Mouse (Mus musculus) adipocyte (in vitro differentiated cells): ENCODE measurements at regions not wholly inside any gene's neighbourhood (a gene's known extent, or its start where the extent isn't known, plus 50 kb on each side); places are given as distances from the start of the nearest gene placed in this dataset.

Experiments
- DNase-seq: peaks from one replicate; pipeline ENCODE4 v3.0.0-alpha.2; 2016; ENCODE audit warnings: low spot score

DNA sequence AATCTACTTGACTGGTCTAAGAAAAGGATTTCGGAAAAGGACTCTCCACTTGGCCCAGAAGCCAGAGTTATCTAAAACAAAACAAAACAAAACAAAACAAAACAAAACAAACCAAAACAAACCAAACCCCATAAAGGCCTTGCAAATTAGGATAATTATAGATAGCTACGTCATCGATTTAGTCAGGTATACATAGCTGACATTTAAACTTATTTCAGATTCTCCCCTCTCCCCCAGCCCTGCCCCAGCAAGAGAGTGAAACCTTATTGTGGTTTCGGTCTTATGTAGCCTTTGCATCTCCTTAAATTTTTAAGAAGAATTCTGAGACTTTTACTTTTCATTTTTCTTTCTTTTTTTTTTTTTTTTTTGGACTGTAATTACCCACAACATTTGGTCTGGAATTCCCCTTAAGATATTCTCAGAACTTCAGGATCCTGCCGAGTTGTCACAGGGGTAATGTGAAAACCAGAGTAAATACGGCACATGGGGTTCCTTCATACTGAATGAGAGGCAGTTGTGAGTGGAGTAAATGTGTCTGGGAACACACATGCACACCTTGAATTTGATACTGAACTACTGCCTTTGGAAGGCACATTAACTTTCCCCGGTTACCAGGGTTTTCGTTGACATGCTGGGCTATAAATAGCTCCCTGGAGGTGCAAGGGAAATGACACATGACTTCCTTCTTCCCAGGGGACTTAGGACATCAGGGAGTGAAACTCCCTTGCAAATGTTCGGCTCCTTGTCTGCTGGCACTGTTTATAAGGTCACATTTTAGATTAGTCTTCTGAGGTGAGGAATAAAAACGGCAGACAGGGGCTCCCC is 94.8 kb upstream of the Rap1b start:
- DNase-seq: peak; percentile 54

DNA sequence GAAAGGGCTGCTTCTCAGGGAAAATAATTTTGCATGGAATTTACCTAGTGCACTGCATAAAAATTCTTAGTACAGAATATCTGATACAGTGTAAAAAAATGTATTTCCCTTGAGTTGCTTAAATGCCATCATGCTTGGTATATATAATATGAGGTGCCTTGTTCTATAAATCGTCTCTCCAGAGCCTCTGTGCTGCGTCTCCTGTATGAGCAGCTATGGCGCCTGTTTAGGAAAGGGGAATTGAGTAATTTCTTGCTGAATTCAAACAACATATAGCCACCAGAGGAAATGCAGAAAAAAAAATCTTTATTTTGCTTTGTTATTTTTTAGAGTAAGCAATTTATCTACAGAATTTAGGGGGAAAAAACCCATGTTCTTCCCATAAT is 95.4 kb upstream of the Rap1b start:
- no peak for DNase-seq

DNA sequence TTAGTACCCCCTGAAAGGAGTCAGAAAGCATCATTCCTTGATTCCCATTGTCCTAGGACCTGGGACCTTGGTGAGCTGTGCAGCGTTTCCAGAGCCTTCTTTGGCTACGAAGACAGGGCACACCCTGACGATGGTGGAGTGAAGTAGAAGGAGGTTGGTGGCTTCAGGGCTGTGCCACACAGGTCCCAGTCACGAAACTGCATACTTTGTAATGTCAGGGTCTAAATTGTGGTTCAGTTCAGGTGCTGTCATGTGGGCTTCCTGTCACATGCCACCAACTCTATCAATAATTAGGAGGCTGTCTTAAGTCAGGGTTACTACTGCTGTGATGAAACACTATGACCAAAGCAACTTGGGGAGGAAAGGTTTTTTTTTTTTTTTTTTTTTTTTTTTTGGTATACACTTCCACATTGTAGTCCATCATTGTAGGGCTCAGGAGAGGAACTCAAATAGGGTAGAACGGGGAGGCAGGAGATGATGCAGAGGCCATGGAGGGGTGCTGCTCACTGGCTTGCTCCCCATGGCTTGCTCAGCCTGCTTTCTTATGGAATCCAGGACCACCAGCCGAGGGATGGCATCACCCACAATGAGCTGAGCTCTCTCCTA is 98.0 kb upstream of the Rap1b start:
- DNase-seq: no peak

DNA sequence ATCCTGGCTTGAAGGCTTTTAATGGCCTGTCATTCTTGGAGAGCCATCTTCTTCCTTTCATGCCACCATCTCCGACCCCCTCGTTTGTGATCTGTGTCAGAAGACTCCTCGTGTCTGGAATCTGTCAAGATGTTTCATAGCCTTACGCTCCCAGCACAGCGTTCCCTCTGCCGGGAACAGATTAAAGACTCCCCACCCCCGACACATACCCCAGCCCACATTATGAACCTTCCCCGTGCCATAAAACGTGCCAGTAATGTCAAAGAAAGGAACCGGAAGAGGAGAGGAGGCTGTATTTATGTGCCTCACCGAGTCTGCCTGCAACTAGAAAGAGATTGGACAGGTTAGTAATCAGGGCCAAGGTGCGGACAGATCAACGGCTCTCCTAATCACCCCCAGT is 101.4 kb upstream of the Rap1b start:
- no peak for DNase-seq

DNA sequence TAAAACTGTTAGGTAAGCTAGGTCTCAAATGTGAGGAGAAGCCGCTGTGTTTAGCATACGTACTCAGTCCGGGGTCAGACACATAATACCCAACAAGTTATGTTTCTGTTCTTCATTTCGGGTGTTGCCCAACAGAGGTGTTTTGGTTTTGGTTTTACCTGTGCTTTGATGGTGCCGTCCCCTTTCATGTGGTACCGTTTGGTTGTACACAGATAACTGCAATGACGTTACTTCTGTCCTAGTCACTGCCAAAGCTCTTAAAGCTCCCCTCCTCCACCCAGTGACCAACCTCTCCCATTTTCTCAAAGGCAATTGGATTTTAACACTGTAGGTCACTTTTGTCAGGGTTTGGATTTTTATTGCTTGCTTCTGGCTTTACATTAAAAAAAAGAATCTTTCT is 102.1 kb upstream of the Rap1b start:
- DNase-seq: no peak

DNA sequence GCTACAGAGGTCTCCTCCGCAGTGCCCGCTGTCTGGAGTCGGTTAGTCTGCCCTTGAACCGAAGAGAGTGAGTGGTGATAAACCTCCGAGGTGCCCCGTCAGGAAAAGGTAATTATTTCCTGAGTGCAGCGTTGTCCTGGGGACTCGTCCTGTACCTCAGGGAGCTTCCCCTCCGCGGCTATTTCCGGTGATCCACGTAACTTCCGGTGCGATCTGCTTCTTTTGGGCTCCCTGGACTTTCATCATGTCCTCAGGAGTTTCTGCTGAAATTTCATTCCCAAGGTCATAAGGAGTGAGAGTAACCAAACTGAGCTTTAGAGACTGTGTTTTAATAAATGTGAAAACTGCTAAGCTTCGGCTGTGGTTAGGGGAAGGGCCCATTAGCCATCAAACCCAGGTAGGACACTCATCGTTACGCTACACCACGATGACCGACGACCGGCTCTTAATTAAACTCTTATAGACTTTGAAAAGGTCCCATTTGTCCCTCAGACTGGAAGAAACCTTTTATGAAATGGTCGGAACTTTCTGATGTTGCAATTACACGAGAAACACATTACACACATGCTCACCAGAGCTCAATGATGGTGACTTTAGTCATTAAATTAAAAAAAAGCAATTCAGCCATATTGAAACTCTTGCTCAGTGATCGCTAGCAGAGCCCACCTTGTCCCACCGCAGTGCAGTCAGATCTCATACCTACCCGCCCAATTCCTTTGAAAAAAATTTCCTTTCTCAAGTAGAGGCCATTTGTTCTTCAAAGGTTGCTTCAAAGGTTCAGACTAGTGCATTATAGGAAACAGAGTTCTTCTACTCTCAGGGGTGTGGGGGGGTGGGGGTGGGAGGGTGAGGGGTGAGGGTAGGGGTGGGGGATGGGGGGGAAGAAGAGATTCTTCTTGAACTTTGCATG is 106.5 kb upstream of the Rap1b start:
- DNase-seq: no peak

DNA sequence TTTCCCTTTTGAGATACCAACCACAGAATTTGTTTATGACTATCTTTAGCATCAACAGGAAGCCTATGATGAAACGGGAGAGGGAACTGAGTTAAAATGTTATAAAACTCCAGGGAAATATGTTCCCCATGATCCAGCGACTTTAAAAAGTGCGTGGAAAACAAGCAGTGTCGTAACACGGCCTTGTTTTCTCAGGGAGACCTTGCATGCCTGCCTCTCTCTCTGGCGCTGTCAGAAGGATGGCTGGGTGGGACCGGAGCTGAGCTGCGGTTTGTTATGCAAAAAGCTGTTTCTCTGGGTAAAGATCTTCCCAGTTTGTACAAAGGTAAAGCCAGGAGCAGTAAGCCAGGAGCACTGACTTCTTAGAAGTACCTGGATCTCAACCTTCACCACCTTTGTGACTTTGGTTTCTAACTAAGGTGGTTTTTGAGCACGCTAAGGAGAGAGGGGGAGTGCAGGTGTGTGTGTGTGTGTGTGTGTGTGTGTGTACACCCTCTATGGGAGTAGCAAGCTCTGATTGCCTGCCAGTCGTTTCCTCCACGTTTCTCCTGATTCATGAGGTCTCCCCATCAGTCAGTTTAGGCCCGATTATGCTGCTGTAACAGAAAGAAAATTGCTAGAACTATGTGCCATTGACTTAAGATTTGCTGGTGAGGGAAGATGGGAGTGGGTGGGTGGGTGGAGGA is 107.3 kb upstream of the Rap1b start:
- DNase-seq: peak; percentile 6

DNA sequence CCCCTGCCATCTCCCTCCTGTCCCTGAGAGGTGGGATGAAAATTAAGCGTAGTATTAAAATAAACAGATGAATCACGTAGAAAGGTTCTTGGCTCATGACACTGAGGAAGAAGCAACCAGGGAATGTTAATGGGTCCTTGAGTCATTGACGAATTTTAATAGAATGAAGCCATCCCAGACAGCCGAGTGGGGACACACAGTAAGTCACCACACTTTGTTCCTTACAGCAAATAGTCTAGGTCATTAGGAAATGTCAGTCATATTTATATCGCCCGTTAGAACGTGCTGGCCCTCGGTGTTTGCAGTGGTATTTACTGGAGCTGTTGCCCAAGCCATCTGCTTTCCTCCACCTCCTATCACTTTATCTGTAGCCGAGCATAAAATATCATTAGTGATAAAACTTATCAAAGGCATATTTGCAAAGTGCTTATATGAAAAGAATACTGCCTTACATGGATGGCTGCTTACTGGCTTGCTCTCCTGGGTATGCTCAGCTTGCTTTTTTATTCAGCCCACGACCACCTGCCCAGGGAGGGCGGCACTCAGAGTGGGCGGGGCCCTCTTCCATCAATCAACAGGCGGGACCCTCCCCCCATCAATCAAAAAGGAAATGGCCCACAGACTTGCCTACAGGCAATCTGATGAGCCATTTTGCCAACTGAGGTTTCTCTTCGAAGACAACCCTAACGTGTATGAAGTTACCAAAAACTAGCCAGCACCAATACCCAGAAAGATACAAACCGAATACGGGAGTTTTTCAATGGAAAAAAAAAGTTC is 110.5 kb upstream of the Rap1b start:
- no peak for DNase-seq

DNA sequence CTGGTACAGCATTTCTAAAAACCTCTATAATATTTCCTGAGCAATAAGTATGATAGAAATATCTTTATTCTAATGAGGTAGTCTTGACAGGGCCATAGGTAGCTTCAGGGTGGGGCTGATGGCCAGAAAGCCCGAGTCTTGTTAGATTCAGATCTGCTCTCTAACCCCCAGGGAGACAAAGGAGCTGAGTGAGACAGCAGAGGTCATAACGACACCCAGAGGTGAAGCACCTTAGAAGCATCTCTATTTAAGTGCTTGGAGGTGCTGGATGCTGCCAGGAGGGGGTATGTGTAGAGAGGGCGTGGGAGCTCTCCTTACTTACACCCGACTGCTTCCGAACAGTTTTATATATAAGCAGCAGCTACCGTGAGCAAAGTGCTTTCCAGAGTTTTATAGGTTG is 128.9 kb upstream of the Rap1b start:
- no peak for DNase-seq

DNA sequence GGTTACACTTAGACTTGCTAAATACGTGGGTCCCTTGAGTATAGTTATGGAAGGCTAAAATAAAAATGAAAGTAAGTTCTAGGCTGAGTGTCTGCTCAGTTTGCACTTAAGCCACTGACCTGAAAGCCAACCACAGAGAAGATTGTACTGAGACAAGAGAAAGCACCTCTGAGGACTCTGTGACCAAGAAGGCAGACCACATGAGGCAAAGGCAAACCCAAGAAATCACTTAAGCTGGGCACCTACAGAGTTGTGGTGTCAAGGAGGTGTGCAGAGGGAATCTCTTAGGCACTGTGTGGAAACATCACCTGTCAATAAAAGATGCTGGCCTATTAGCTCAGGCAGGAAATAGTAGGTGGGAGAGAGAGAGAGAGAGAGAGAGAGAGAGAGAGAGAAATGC is 129.6 kb upstream of the Rap1b start:
- DNase-seq: no peak

DNA sequence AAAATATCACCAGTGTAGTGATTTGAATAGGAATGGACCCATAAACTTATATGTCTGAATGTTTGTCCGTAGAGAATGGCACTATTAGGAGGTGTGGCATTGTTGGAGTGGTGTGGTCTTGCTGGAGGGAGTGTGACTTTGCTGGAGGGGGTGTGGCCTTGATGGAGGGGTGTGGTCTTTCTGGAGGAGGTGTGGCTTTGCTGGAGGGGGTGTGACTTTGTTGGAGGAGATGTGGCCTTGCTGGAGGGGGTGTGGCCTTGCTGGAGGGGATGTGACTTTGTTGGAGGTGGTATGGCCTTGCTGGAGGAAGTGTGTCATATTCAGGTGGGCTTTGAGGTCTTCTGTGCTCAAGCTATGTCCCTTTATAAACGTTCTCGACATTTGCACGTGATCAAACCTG is 133.3 kb upstream of the Rap1b start:
- DNase-seq: no peak

DNA sequence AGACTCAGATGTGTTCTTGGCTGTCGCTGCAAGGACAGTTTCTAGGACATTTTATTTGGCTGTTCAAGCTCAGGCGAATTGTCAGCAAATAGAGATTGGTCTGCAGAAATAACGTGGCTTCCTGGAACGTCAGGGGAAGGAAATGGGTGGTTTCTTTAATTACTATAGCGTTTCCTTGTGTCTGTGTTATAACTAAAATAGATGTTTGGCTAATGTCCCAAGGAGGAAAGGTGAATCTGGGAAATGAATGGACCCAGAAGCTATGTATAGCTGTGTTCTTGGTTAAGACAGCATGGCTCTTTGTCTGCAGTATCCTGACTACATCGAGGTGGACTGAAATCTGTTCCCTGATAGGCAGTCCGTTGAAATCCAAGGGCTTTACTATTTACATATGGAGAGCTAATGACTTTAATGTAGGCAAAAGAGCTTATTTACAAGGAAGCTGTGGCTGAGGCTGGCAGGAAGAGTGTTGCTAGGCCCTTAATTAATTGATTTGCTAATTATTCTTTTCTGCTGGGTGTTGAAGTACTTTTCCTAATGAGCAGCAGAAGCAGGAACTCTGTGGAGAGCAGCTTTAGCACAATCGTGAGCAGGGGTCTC is 136.9 kb upstream of the Rap1b start:
- no peak for DNase-seq

DNA sequence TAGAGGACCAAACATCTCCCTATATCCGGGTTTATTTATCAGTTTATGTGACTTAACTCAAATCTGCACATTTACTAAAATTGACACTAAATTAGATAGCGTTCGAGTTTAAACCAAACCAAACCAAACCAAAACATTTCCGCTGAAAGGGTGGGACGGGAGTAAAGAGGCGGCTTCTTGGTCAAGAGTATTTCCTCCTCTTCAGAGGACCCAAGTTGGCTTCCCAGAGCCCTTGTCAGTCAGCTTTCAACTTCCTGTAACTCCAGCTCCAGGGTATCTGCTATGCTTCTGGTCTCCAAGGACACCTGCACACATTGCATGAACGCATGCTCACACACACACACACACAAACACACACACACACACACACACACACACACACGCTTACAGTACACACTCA is 137.4 kb upstream of the Rap1b start:
- no peak for DNase-seq

DNA sequence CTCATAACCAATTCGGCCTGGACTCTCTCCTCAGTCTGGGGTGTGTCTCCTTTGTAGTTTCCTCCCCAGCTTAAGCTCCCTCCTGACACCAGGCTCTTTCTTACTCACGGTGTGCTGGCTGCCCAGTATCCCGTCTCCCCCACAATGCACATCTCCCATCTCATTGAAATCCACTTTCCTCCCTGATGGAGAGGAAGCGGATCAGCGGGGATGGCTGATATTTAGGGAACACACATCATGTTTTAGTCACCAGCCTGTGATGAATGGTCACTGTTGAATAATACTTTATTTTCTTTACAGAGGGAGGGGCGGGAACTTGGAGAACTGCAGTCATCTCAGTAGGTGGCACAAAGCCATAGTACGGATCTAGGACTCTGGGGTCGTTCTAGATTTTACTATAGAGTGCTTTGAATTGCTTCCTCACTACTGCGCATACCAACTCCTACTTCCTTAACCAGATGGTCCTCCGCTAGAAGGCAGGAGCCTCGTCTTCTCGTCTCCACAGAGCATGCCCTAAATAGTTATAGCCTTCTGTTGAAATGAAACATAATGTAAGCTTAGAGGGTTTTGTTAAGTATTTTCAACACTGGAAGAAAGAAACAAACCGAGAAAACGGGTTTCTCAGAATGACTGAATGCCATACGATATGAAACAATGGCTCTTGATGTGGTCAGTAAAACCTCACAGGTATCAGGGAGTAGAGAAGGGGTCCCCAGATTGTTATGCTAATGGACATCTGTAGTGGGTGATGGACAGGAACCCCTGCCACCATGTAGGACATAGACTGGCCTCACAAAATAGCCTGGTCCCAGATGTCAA is 139.2 kb upstream of the Rap1b start:
- no peak for DNase-seq

DNA sequence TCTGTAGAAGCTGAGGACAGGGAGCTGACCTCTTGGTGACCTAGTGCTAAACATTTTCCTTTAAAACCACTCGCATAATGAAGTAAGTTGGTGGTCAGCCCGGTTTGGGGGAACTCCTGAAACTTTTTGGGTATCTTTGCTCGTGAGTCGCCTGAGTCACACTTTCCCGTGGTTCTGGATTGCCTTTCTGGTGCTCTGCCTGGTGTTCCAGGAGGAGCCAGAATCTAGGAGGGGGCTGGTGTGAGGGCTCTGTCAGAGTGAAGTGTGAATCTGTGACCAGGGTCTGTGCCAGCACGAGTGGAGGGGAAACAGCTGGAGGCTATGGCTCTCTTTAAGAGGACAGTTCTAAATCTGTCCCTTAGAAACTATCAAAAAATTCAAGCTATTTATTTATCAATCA is 141.8 kb upstream of the Rap1b start:
- DNase-seq: no peak

DNA sequence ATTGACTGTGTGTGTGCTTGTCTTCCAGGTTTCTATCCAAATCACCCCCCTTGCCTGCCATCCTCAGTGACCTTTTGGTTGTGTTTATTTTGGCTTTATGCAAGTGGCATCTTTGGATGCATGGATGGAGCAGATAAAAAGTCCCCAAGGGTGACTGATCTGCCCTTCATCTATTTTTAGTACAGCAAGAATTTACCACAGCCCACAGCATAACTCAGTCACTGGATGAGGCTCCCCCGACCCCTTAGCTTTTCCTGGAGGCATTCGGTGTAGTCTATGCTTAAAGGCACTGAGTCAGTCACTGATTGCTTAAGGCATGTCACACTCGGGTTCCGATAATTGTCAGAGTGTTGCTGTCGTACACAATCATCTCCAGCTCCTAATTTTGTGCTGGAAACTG is 142.2 kb upstream of the Rap1b start:
- DNase-seq: no peak

DNA sequence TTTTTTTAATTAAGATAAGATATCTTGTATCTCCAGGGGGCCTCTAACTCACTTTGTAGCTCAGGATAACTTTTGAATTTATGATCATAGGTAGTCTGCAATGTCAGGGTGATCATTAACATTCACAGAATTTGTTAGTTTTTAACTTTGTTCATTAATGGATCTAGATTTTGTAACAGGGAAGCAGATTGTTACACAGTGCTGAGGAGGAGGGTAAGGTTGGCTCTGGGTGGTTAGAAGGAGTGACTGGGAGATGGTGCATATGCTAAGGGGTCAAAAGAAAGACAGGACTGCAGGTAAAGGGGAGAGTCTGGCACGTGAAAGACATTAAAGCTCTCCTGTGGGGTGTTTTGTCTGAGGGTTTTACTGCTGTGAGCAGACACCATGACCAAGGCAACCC is 145.3 kb upstream of the Rap1b start:
- no peak for DNase-seq

DNA sequence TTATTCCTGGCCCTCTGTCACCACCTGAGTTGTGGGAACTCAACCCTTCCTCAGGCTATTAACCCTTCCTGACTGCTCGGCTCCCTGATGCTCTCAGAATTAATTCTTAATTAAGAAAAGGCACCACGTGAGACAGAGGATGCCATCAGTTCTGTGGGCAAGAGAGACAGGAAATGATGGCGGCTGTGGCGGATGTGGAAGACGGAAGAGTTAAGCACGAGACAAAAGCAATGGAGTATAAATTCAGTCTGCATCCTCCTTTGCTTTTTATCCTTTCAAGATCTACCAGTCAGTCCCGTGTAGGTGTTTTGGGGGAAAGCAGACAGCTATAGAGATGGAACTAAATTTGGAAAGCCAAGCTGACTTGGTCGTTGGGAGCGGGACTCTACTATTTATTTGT is 146.5 kb upstream of the Rap1b start:
- no peak for DNase-seq

DNA sequence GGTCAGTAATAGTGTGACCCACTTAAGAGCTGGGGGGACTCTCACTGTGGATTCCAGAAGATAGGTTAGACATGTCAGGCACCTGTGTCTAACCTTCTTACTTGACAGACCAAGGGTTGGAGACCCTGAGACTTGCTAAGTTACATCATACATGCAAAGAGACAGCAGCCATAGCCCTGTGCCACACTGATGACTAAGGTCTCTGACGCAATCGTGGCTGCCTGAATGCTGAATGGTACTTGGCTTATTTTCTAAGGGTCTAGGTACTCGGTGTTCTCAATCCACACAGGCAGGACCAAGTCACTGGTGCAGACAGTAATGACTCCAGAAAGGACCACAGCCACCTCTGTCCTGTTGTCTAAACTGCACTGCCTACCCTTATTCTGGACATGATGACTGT is 147.8 kb upstream of the Mdm1 start:
- no peak for DNase-seq

DNA sequence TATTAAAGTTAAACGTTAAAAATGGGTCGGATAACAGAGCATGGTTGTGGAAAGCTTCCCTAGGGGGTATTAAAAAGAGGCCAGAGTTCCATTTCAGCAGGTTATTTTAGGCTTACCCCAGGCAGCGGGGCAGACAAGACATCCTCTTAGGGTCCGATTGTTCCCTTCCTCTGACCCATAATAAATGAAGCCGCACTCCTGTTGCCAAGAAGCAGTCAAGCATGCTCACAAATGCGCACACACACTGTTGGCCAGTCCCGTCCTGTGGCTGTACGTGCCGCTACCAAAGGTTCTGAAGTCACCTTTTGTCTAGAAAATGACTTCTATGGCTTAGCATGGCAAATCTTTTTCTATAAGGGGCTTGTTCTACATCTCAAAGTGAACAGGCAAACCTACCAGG is 146.8 kb upstream of the Mdm1 start:
- no peak for DNase-seq
